Mouse (Mus musculus): ENCODE data around the gene Cdc25a.

GRCm38 (mm10) chr9:109942796-109943195, 67.4 kb downstream of the Cdc25a start:
- TF ChIP-seq POLR2A (IDR thresholded peaks at IDR 0.05; ENCODE audit: low read depth, low read length) (no peak), CTCF (IDR thresholded peaks at IDR 0.05; ENCODE audit: borderline replicate concordance, insufficient read depth, low read length) (no peak)

Measured in embryonic fibroblast, embryonic 13.5 days (primary cell).